Mouse (Mus musculus): Measurements from ENCODE around the gene Lpar3. TPM values are rescaled to one million over a fixed set of nuclear protein-coding genes. Genes with fewer than 3 reads are reported as not detected.

The Lpar3 gene
- 2.6 and 12.8 TPM in 2 replicates for polyA plus RNA-seq (2012; rRNA removed)

DNA sequence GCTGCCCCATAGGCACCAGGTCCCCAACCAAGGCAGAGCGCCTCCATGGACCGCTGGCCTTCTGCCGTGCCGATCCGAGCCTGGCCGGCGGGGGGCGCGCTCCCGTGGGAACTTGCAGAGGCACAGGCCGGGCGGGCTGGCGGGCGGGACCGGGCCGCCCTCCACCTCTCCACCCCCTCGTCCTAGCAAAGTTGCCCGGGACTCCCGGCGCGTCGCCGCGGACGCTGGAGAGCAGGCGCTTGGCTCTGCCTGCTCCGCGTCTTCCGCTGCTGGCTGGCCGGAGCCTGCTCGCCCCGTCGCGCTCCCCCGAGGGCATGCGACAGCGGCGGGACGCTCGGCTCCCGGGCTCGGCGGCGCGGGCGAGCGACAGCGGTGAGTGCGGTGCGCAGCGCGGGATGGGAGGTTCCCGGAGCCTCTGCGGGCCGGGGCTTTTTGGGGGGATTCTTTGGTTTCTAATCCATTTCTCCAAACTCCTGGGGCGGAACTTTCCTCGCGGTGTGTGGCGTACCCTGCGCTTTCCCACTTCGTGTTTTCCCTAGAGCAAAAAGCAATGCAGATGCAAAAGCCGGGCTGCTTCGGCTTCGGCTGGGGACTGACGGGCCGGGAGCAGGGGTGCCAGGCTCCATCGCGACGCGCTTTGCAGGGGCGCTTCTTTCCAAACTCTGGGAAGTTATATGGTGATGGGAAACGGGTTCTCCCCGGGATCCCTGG, at the start of gene Lpar3:
Gene Lpar3, plus strand, starts transcription at position 188 of the 711 bp plus-strand sequence.
- TF ChIP-seq POLR2A (IDR thresholded peaks at IDR 0.05; ENCODE audit: low read depth, low read length) (peak; percentile 16; the same call in 1 of the 2 replicates), CTCF (IDR thresholded peaks at IDR 0.05; ENCODE audit: extremely low read depth, insufficient read length, insufficient replicate concordance, low read depth, low read length) (no peak; the same call in 1 of the 2 replicates)
- Histone ChIP-seq H3K36me3 (ENCODE audit: control insufficient read depth, insufficient read depth, low read length) (no peaks in the 10 kb centered on the region), H3K27ac (ENCODE audit: insufficient read depth, low read depth, low read length) (no peak within 1 kb of the TSS), H3K4me1 (ENCODE audit: control insufficient read depth, insufficient read depth, insufficient read length, low read length) (no peaks in the 10 kb centered on the region; the same call in 1 of the 2 replicates), H3K27me3 (ENCODE audit: control insufficient read depth, insufficient read depth, low read length) (peaks cover 18% of the 10 kb centered on the region), H3K4me3 (ENCODE audit: low read depth, low read length) (peak within 1 kb of the TSS; percentile 69)
- WGBS = 2% methylated on average over 73 of the region's 73 CpGs

DNA sequence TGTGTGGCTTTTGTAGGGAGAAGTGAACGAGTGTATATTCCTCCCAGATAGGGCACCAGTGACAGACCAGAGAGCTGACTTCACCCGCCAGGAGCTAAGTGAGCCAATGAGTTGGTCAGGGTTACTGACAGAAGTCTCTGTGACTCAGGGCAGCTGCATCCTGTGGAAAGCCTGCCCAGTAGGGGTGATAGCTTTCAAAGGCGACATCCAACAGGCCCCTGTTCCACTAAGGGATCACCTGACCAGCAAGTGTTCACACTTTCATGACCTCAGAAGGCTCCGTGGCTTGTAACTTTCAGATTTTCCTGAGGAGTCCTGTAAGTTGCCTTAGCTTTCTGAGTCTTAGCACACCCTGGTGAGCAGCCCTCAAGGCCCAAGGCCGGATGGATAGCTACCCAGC, 47.7 kb upstream of the Lpar3 start:
- 87% methylated on average over 5 of the region's 5 CpGs for WGBS
- Histone ChIP-seq H3K4me3 (ENCODE audit: low read depth, low read length) (no peak overlapping the region), H3K36me3 (ENCODE audit: control insufficient read depth, insufficient read depth, low read length) (peaks cover 32% of the 10 kb centered on the region), H3K27me3 (ENCODE audit: control insufficient read depth, insufficient read depth, low read length) (no peaks in the 10 kb centered on the region), H3K27ac (ENCODE audit: insufficient read depth, low read depth, low read length) (no peak overlapping the region), H3K4me1 (ENCODE audit: control insufficient read depth, insufficient read depth, insufficient read length, low read length) (peaks cover 4% of the 10 kb centered on the region; the same call in 1 of the 2 replicates)
- TF ChIP-seq CTCF (IDR thresholded peaks at IDR 0.05; ENCODE audit: extremely low read depth, insufficient read length, insufficient replicate concordance, low read depth, low read length) (no peak), POLR2A (IDR thresholded peaks at IDR 0.05; ENCODE audit: low read depth, low read length) (no peak)

DNA sequence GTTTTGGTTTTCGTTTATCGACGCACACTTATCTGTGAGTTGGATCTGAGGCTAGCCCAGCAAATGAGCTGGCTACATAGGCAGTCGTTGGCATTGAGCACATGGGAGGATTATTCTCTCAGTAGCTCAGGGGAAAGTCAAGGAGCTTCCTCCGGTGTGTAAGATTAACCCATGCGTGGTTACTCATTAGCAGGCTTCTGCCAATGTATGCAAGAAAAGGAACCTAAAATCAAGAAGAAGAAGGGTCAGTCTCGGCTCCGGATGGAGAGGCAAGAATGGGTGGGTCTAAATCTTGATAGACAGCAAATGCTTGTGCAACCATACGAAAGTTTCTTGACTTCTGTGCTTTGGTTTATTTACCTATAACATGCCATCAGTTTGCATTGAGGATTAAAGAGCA, 46.5 kb upstream of the Lpar3 start:
- Histone ChIP-seq H3K4me1 (ENCODE audit: control insufficient read depth, insufficient read depth, insufficient read length, low read length) (no peaks in the 10 kb centered on the region; the same call in 1 of the 2 replicates), H3K4me3 (ENCODE audit: low read depth, low read length) (no peak overlapping the region), H3K27ac (ENCODE audit: insufficient read depth, low read depth, low read length) (no peak overlapping the region), H3K36me3 (ENCODE audit: control insufficient read depth, insufficient read depth, low read length) (peaks cover 32% of the 10 kb centered on the region), H3K27me3 (ENCODE audit: control insufficient read depth, insufficient read depth, low read length) (no peaks in the 10 kb centered on the region)
- WGBS = 78% methylated on average over 9 of the region's 9 CpGs
- TF ChIP-seq POLR2A (IDR thresholded peaks at IDR 0.05; ENCODE audit: low read depth, low read length) = no peak
- no peak for TF ChIP-seq CTCF (IDR thresholded peaks at IDR 0.05; ENCODE audit: extremely low read depth, insufficient read length, insufficient replicate concordance, low read depth, low read length)

DNA sequence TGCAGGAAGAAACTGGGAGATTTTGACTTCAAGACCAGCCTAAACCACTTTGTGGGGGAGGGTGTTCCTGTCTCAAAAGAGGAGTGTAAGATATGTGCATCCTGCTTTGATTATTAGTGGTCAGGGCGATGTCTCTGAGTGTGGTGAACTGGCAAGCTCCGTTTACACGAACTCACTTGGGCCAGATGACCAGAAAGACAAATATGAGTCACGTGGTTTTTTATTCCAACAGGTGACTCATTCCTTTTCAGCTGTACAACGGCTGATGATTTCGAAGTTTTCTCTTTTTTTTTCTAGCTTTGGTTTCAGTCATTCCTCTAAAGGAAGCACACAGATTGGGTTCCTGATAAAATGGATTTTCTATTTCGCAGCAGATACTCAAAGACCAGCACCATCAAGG, 43.5 kb upstream of the Lpar3 start:
- Histone ChIP-seq H3K36me3 (ENCODE audit: control insufficient read depth, insufficient read depth, low read length) (peaks cover 35% of the 10 kb centered on the region), H3K4me3 (ENCODE audit: low read depth, low read length) (no peak overlapping the region), H3K27me3 (ENCODE audit: control insufficient read depth, insufficient read depth, low read length) (no peaks in the 10 kb centered on the region), H3K27ac (ENCODE audit: insufficient read depth, low read depth, low read length) (no peak overlapping the region), H3K4me1 (ENCODE audit: control insufficient read depth, insufficient read depth, insufficient read length, low read length) (no peaks in the 10 kb centered on the region)
- no peak for TF ChIP-seq CTCF (IDR thresholded peaks at IDR 0.05; ENCODE audit: extremely low read depth, insufficient read length, insufficient replicate concordance, low read depth, low read length)
- no peak for TF ChIP-seq POLR2A (IDR thresholded peaks at IDR 0.05; ENCODE audit: low read depth, low read length)
- WGBS = 54% methylated on average over 7 of the region's 7 CpGs

DNA sequence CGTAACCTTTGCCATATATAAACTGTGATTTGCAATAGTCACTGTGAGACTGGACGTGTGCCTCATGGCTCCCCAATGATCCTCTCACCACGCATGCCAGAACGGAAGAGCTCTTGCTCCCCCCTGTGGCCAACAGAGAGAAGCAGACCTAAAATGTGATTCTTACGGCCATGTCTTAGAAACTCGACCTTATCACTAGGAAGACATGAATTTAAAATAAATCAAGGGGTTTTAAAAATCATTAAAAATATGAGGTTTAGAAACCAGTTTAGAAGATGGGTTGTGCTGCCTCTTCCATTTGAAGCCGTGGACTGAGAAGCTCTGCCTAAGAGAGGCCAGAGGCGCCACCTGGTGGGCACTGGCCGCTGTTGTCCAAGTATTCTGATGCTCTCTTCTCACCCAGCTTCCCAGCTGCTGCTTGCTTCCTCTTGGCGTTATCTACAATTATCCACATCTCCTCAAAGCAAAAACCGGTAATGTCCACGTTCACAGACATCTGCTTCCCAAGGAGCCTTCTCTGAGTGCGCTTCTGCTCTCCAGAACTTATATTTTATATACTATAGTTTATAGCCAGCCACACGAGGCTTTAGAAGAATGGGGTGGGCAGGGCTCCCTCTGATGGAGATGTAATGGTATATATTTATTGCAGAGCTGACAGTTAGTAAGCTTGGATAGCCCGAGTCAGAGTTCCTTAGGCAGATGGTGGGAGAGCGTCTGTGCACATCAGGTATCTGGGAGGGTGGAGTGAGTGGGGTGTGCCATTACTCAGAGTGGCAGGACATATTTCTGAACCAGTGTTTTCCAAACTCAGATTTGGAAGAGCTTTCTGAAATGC, 42.8 kb upstream of the Lpar3 start:
- Histone ChIP-seq H3K36me3 (ENCODE audit: control insufficient read depth, insufficient read depth, low read length) (peaks cover 30% of the 10 kb centered on the region), H3K27me3 (ENCODE audit: control insufficient read depth, insufficient read depth, low read length) (no peaks in the 10 kb centered on the region), H3K27ac (ENCODE audit: insufficient read depth, low read depth, low read length) (no peak overlapping the region), H3K4me1 (ENCODE audit: control insufficient read depth, insufficient read depth, insufficient read length, low read length) (no peaks in the 10 kb centered on the region), H3K4me3 (ENCODE audit: low read depth, low read length) (no peak overlapping the region)
- WGBS = 16% methylated on average over 16 of the region's 16 CpGs
- TF ChIP-seq POLR2A (IDR thresholded peaks at IDR 0.05; ENCODE audit: low read depth, low read length) = no peak
- TF ChIP-seq CTCF (IDR thresholded peaks at IDR 0.05; ENCODE audit: extremely low read depth, insufficient read length, insufficient replicate concordance, low read depth, low read length) = peak; percentile 99

DNA sequence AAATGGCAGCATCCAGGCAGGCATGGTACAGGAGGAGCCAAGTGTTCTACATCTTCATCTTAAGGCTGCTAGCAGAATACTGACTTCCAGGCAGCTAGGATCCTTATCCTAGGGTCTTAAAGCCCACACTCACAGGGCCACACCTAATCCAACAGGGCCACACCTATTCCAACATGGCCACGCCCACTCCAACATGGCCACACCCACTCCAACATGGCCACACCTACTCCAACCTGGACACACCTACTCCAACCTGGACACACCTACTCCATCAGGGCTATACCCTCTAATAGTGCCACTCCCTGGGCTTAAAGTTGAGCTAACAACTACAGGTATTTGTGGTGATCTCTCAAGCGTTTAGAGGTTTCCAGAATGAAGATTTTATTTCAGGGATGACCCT, 40.4 kb upstream of the Lpar3 start:
- Histone ChIP-seq H3K27me3 (ENCODE audit: control insufficient read depth, insufficient read depth, low read length) (no peaks in the 10 kb centered on the region), H3K36me3 (ENCODE audit: control insufficient read depth, insufficient read depth, low read length) (peaks cover 26% of the 10 kb centered on the region), H3K4me3 (ENCODE audit: low read depth, low read length) (no peak overlapping the region), H3K4me1 (ENCODE audit: control insufficient read depth, insufficient read depth, insufficient read length, low read length) (no peaks in the 10 kb centered on the region), H3K27ac (ENCODE audit: insufficient read depth, low read depth, low read length) (no peak overlapping the region)
- WGBS = 43% methylated on average over 2 of the region's 2 CpGs
- TF ChIP-seq CTCF (IDR thresholded peaks at IDR 0.05; ENCODE audit: extremely low read depth, insufficient read length, insufficient replicate concordance, low read depth, low read length) = no peak
- no peak for TF ChIP-seq POLR2A (IDR thresholded peaks at IDR 0.05; ENCODE audit: low read depth, low read length)

DNA sequence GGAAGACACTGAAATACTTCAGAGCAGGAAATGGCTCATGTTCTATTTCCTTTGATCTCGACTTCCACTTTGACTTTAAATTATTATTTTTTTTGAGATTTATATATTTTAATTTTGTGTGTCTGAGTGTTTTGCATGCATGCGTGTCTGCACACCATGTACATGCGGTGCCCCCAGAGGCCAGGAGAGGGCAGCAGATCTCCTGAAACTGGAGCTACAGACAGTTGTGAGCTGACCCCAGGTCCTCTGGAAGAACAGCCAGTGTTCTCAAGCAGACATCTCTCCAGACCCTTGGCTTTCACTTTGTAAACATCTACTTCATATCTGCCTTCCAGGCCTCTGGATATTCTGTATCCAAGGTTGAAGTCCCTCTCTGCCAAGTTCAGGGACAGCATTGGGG, 39.8 kb upstream of the Lpar3 start:
- no peaks in the 10 kb centered on the region for H3K4me1 ChIP-seq (ENCODE audit: control insufficient read depth, insufficient read depth, insufficient read length, low read length)
- H3K36me3 ChIP-seq (ENCODE audit: control insufficient read depth, insufficient read depth, low read length) = peaks cover 26% of the 10 kb centered on the region
- WGBS = 59% methylated on average over 3 of the region's 3 CpGs
- H3K27ac ChIP-seq (ENCODE audit: insufficient read depth, low read depth, low read length) = no peak overlapping the region
- no peak overlapping the region for H3K4me3 ChIP-seq (ENCODE audit: low read depth, low read length)
- no peaks in the 10 kb centered on the region for H3K27me3 ChIP-seq (ENCODE audit: control insufficient read depth, insufficient read depth, low read length)
- TF ChIP-seq CTCF (IDR thresholded peaks at IDR 0.05; ENCODE audit: extremely low read depth, insufficient read length, insufficient replicate concordance, low read depth, low read length) = peak; percentile 65; the same call in 1 of the 2 replicates
- no peak for TF ChIP-seq POLR2A (IDR thresholded peaks at IDR 0.05; ENCODE audit: low read depth, low read length)

Measured in small intestine, adult 2 months (tissue).